In genomic region chr4:114909602-114910484, GRCm38 (mm10) we compare ENCODE assay signal across 8 mouse cellular contexts. TPM values are rescaled to one million over a fixed set of nuclear protein-coding genes. Genes with fewer than 3 reads are reported as not detected.
DNase-seq lines count a peak whose midpoint lies in the region; ATAC-seq and TF ChIP-seq lines count a peak whose summit lies in the region.

No protein-coding gene starts in this region.

- peaks cover 35% of the 10 kb centered on the region for H3K4me1 ChIP-seq in heart, embryonic 10.5 days
- peaks cover 6% of the 10 kb centered on the region for H3K4me1 ChIP-seq in bone marrow macrophage, adult 2 months (ENCODE audit: control insufficient read depth, insufficient read depth, low read length)
- H3K4me1 ChIP-seq in heart, embryonic 14.5 days (ENCODE audit: control insufficient read depth in 2 of 2, insufficient read depth in 2 of 2, low read length in 2 of 2): peaks cover 6% of the 10 kb centered on the region in 2 experiments; a peak in 3 of 4 replicates
- peaks cover 31% of the 10 kb centered on the region for H3K4me1 ChIP-seq in limb, embryonic 12.5 days (replicated peaks)
- H3K4me1 ChIP-seq in midbrain, embryonic 14.5 days (ENCODE audit: control insufficient read depth, insufficient read depth, low read length): 0 out of 2 replicates have a peak, but pooled peaks cover 3% of the 10 kb centered on the region

- H3K4me3 ChIP-seq in heart, embryonic 10.5 days: peak overlapping the region; percentile 69
- peak overlapping the region; percentile 92 for H3K4me3 ChIP-seq in bone marrow macrophage, adult 2 months (ENCODE audit: insufficient read depth, low read length)
- H3K4me3 ChIP-seq in heart, embryonic 14.5 days (ENCODE audit: control insufficient read depth in 1 of 2, insufficient read depth in 1 of 2, low read depth in 1 of 2, low read length in 2 of 2): peak overlapping the region; percentile 54 to 59
- H3K4me3 ChIP-seq in limb, embryonic 12.5 days (replicated peaks): peak overlapping the region; percentile 51
- H3K4me3 ChIP-seq in midbrain, embryonic 14.5 days (replicated peaks; ENCODE audit: low read depth, low read length): peak overlapping the region; percentile 38

- H3K36me3 ChIP-seq in heart, embryonic 10.5 days: no peaks in the 10 kb centered on the region
- no peaks in the 10 kb centered on the region for H3K36me3 ChIP-seq in heart, embryonic 14.5 days (ENCODE audit: control insufficient read depth, insufficient read depth, low read length)
- no peaks in the 10 kb centered on the region for H3K36me3 ChIP-seq in limb, embryonic 12.5 days
- no peaks in the 10 kb centered on the region for H3K36me3 ChIP-seq in midbrain, embryonic 14.5 days (ENCODE audit: control insufficient read depth, insufficient read depth, low read length)

- ATAC-seq in heart, embryonic 14.5 days (ENCODE audit: insufficient number of reproducible peaks, insufficient read depth, low FRiP score, low read depth): no peak
- ATAC-seq in limb, embryonic 12.5 days (ENCODE audit: insufficient number of reproducible peaks, insufficient read depth, low FRiP score, low TSS enrichment, low read depth): no peak
- ATAC-seq in midbrain, embryonic 14.5 days (ENCODE audit: low FRiP score, low TSS enrichment): no peak

- DNase-seq in heart, embryonic 10.5 days (ENCODE audit: low spot score): no peak
- DNase-seq in heart, adult 8-10 months (ENCODE audit: low spot score): no peak
- no peak for DNase-seq in midbrain, embryonic 14.5 days
- peak; percentile 29 for DNase-seq in thymus, postnatal 0 days (ENCODE audit: low spot score)
- no peak for DNase-seq in right cerebral cortex, postnatal 10 days (ENCODE audit: low spot score in 2 of 2)

- H3K9me3 ChIP-seq in heart, embryonic 10.5 days: no peaks in the 10 kb centered on the region
- no peaks in the 10 kb centered on the region for H3K9me3 ChIP-seq in heart, embryonic 14.5 days (ENCODE audit: control insufficient read depth, low read length)
- no peaks in the 10 kb centered on the region for H3K9me3 ChIP-seq in limb, embryonic 12.5 days
- no peaks in the 10 kb centered on the region for H3K9me3 ChIP-seq in midbrain, embryonic 14.5 days (ENCODE audit: control insufficient read depth, low read length)

- H3K27me3 ChIP-seq in heart, embryonic 10.5 days (ENCODE audit: insufficient read depth, poor library complexity, severe bottlenecking): peaks cover 99% of the 10 kb centered on the region
- H3K27me3 ChIP-seq in heart, embryonic 14.5 days (ENCODE audit: control insufficient read depth, insufficient read depth, low read length): peaks cover 99% of the 10 kb centered on the region
- H3K27me3 ChIP-seq in limb, embryonic 12.5 days: peaks cover 99% of the 10 kb centered on the region
- H3K27me3 ChIP-seq in midbrain, embryonic 14.5 days (ENCODE audit: control insufficient read depth, insufficient read depth, low read length): peaks cover 98% of the 10 kb centered on the region

- H3K27ac ChIP-seq in heart, embryonic 10.5 days: peak overlapping the region; percentile 77; the same call in 1 of the 2 replicates
- H3K27ac ChIP-seq in bone marrow macrophage, adult 2 months (ENCODE audit: insufficient read depth, low read depth, low read length): no peak overlapping the region
- no peak overlapping the region for H3K27ac ChIP-seq in heart, embryonic 14.5 days (replicated peaks in 1 of 2; ENCODE audit: control insufficient read depth in 1 of 2, insufficient read depth in 1 of 2, low read depth in 2 of 2, low read length in 2 of 2)
- H3K27ac ChIP-seq in limb, embryonic 12.5 days: no peak overlapping the region
- H3K27ac ChIP-seq in midbrain, embryonic 14.5 days (replicated peaks; ENCODE audit: low read depth, low read length): no peak overlapping the region

- peak overlapping the region; percentile 91 for H3K4me2 ChIP-seq in heart, embryonic 14.5 days (ENCODE audit: low read length)
- H3K4me2 ChIP-seq in limb, embryonic 12.5 days: peak overlapping the region; percentile 73
- peak overlapping the region; percentile 64 for H3K4me2 ChIP-seq in midbrain, embryonic 14.5 days (ENCODE audit: low read length)

- TF ChIP-seq CTCF in bone marrow macrophage, adult 2 months (IDR thresholded peaks at IDR 0.05; ENCODE audit: low read depth, low read length): peak; percentile 84

- H3K9ac ChIP-seq in heart, embryonic 14.5 days (ENCODE audit: low read length): peak overlapping the region; percentile 63; the same call in 1 of the 2 replicates
- H3K9ac ChIP-seq in limb, embryonic 12.5 days (replicated peaks): peak overlapping the region; percentile 60
- H3K9ac ChIP-seq in midbrain, embryonic 14.5 days (replicated peaks; ENCODE audit: low read length): no peak overlapping the region

- 2% methylated on average over 20 of the region's 20 CpGs for WGBS in heart, embryonic 10.5 days
- 3% methylated on average over 20 of the region's 20 CpGs for WGBS in heart, embryonic 14.5 days
- WGBS in limb, embryonic 12.5 days: 2% methylated on average over 20 of the region's 20 CpGs
- WGBS in midbrain, embryonic 14.5 days: 3% methylated on average over 20 of the region's 20 CpGs

- no peak for TF ChIP-seq POLR2A in bone marrow macrophage, adult 2 months (IDR thresholded peaks at IDR 0.05; ENCODE audit: borderline replicate concordance, low read depth, low read length)

RNA-seq across cellular contexts. Expression of gene Foxd2, which starts 1.2 kb away (rescaled TPM):
- polyA plus RNA-seq in heart, embryonic 10.5 days (2016; fragmentation: Nextera tagmentation; extraction: Ambion mirVana): 0.42 and 1.3 TPM in 2 replicates
- under 1 TPM; 0.16 to 0.38 (median 0.22) TPM for total RNA-seq in heart, adult 8-10 months (2022)
- 0.72 and 0.98 TPM in 2 replicates for polyA plus RNA-seq in bone marrow macrophage, adult 2 months (2012; ENCODE audit: insufficient read depth, insufficient read length, missing spikeins)
- not detected in 2 replicates for polyA plus RNA-seq in heart, embryonic 14.5 days (2014; fragmentation: Nextera tagmentation; extraction: Ambion mirVana)
- polyA plus RNA-seq in limb, embryonic 12.5 days (2016; fragmentation: Nextera tagmentation; extraction: Ambion mirVana): 1.4 and 1.9 TPM in 2 replicates
- 0.11 and 0.54 TPM in 2 replicates for polyA plus RNA-seq in midbrain, embryonic 14.5 days (2014; fragmentation: Nextera tagmentation; extraction: Ambion mirVana)
- 0.05 TPM in 1 of 2 replicates, not detected in the other for polyA plus RNA-seq in thymus, postnatal 0 days (2015; fragmentation: Nextera tagmentation; extraction: Ambion mirVana)

RNA-seq across cellular contexts. Expression of gene Foxe3, which starts 16.0 kb away (rescaled TPM):
- 0.62 TPM in 1 of 2 replicates, not detected in the other for polyA plus RNA-seq in heart, embryonic 10.5 days (2016; fragmentation: Nextera tagmentation; extraction: Ambion mirVana)
- not detected for total RNA-seq in heart, adult 8-10 months (2022)
- polyA plus RNA-seq in bone marrow macrophage, adult 2 months (2012; ENCODE audit: insufficient read depth, insufficient read length, missing spikeins): not detected in 2 replicates
- polyA plus RNA-seq in heart, embryonic 14.5 days (2014; fragmentation: Nextera tagmentation; extraction: Ambion mirVana): not detected in 2 replicates
- polyA plus RNA-seq in limb, embryonic 12.5 days (2016; fragmentation: Nextera tagmentation; extraction: Ambion mirVana): not detected in 2 replicates
- not detected in 2 replicates for polyA plus RNA-seq in midbrain, embryonic 14.5 days (2014; fragmentation: Nextera tagmentation; extraction: Ambion mirVana)
- polyA plus RNA-seq in thymus, postnatal 0 days (2015; fragmentation: Nextera tagmentation; extraction: Ambion mirVana): not detected in 2 replicates

Comparison
In these comparisons a context has a peak if more than half of its experiments do, and no peak if none do; other contexts are left out.
1. H3K4me3 ChIP-seq: peak in every context shown above with its lines; median percentile 92 in bone marrow macrophage, adult 2 months; 69 in heart, embryonic 10.5 days; 56 in heart, embryonic 14.5 days; 51 in limb, embryonic 12.5 days; 38 in midbrain, embryonic 14.5 days.